In the genomic region with DNA sequence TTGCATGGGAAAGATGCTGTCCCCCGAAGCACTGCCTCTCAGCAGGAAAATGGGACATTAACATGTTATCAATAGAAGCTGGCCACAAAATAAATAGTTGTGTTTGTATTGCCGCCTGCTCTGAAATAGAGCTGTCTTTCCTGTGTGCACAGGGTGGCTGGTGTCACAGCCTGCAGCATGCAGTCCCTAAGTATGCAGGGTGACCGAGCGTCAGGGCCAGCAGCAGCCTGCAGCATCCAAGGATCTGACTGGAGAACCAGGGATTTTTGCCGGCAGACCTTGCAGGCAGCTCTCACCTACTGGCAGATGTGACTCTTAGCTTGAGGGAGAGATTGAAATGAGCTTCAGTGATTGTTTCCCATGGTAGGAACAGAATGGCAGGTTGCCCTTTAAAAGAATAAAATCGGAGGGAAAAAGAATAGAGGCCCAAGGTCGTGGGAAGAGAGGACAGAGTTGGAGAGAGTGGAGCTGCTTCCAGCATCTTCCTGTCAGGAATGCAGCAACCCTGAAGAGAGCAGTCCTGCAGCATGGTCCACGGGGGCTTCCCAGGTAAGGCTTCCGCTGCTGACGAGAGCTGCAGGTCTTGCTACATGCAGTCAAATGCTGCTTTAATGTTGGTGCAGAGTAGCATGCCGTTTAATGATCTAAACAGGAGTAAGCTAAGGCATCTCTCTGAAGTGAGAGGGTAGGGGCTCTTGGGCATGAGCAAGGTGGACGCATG, we compare ENCODE assay signal across 17 mouse cellular contexts.
DNase-seq lines count a peak whose midpoint lies in the region; ATAC-seq and TF ChIP-seq lines count a peak whose summit lies in the region.
"Had no signal": no experiment of that assay in that cellular context is flagged by ENCODE, and none has a peak within 500 bp of the region (broad histone marks: within the 10 kb centered on the region; RNA-seq: fewer than 3 reads in every experiment).

No protein-coding gene starts in this region.

- peak overlapping the region; percentile 28; the same call in 1 of the 2 replicates for H3K4me2 ChIP-seq in forebrain, postnatal 0 days (ENCODE audit: low read depth)
- peak overlapping the region; percentile 21; the same call in 1 of the 2 replicates for H3K4me2 ChIP-seq in midbrain, embryonic 12.5 days (replicated peaks)
- H3K4me2 ChIP-seq: heart, embryonic 12.5 days; limb, embryonic 15.5 days; lung, embryonic 14.5 days had no signal

- H3K27me3 ChIP-seq in forebrain, postnatal 0 days (ENCODE audit: insufficient read depth, low read length), result no peaks in the 10 kb centered on the region
- H3K27me3 ChIP-seq in midbrain, embryonic 12.5 days, result no peaks in the 10 kb centered on the region
- H3K27me3 ChIP-seq: heart, embryonic 12.5 days; limb, embryonic 15.5 days; megakaryocyte, embryonic 14.5 days had no signal

- peak overlapping the region; percentile 19; the same call in 1 of the 2 replicates for H3K9ac ChIP-seq in forebrain, postnatal 0 days
- no peak overlapping the region for H3K9ac ChIP-seq in midbrain, embryonic 12.5 days (replicated peaks)
- H3K9ac ChIP-seq: heart, embryonic 12.5 days; limb, embryonic 15.5 days; lung, embryonic 14.5 days had no signal

- peak; percentile 83 for DNase-seq in brain, adult 2 months (ENCODE audit: low read depth, low spot score)
- DNase-seq in cerebellum, adult 8-10 months, result peak; percentile 70
- DNase-seq in forebrain, postnatal 0 days, result no peak
- DNase-seq in adrenal gland, postnatal 36 days, result no peak
- DNase-seq in thymus, postnatal 25 days, result no peak
- DNase-seq in right cerebral cortex, postnatal 14 days, result no peak
- DNase-seq in left cerebral cortex, adult 9 months (ENCODE audit: low spot score in 2 of 2), result no peak
- DNase-seq: adrenal gland, postnatal 25 days; gastrocnemius, adult 2 months; lung, embryonic 14.5 days; right cerebral cortex, postnatal 25 days had no signal

- peak; percentile 29; the same call in 1 of the 2 replicates for ATAC-seq in forebrain, postnatal 0 days
- ATAC-seq in midbrain, embryonic 12.5 days (ENCODE audit: low FRiP score, low read depth), result peak; percentile 67; the same call in 1 of the 2 replicates

- no peak overlapping the region for H3K4me3 ChIP-seq in forebrain, postnatal 0 days (ENCODE audit: low read depth, low read length)
- no peak overlapping the region for H3K4me3 ChIP-seq in midbrain, embryonic 12.5 days
- H3K4me3 ChIP-seq: gastrocnemius, adult 2 months; heart, embryonic 12.5 days; limb, embryonic 15.5 days; megakaryocyte, embryonic 14.5 days had no signal

- 35% methylated on average over 12 of the region's 12 CpGs for WGBS in forebrain, postnatal 0 days
- 49% methylated on average over 12 of the region's 12 CpGs for WGBS in midbrain, embryonic 12.5 days

- no peaks in the 10 kb centered on the region for H3K9me3 ChIP-seq in forebrain, postnatal 0 days (ENCODE audit: low read length)
- no peaks in the 10 kb centered on the region for H3K9me3 ChIP-seq in midbrain, embryonic 12.5 days
- H3K9me3 ChIP-seq: heart, embryonic 12.5 days; limb, embryonic 15.5 days; megakaryocyte, embryonic 14.5 days had no signal

- H3K36me3 ChIP-seq in forebrain, postnatal 0 days (ENCODE audit: insufficient read depth), result no peaks in the 10 kb centered on the region
- no peaks in the 10 kb centered on the region for H3K36me3 ChIP-seq in midbrain, embryonic 12.5 days
- H3K36me3 ChIP-seq: G1E; heart, embryonic 12.5 days; limb, embryonic 15.5 days had no signal

- TF ChIP-seq CTCF in forebrain, postnatal 0 days (IDR thresholded peaks at IDR 0.05; ENCODE audit: low read depth), result no peak

- H3K4me1 ChIP-seq in forebrain, postnatal 0 days (ENCODE audit: insufficient read depth), result 0 out of 2 replicates have a peak, but pooled peaks cover 4% of the 10 kb centered on the region
- H3K4me1 ChIP-seq in midbrain, embryonic 12.5 days, result peaks cover 14% of the 10 kb centered on the region
- H3K4me1 ChIP-seq: limb, embryonic 15.5 days; megakaryocyte, embryonic 14.5 days had no signal

- no peak overlapping the region for H3K27ac ChIP-seq in forebrain, postnatal 0 days (ENCODE audit: low read depth, low read length)
- H3K27ac ChIP-seq in midbrain, embryonic 12.5 days (replicated peaks), result no peak overlapping the region
- H3K27ac ChIP-seq: gastrocnemius, adult 2 months; kidney, postnatal 0 days; limb, embryonic 15.5 days had no signal

Comparison
In these comparisons a context has a peak if more than half of its experiments do, and no peak if none do; other contexts are left out.
1. DNase-seq: peak in brain, adult 2 months (single experiment) and cerebellum, adult 8-10 months (single experiment); none in forebrain, postnatal 0 days (single experiment), adrenal gland, postnatal 36 days (0 of 2), thymus, postnatal 25 days (single experiment), right cerebral cortex, postnatal 14 days (single experiment) and left cerebral cortex, adult 9 months (0 of 2).